Mouse (Mus musculus) liver, embryonic 14.5 days (tissue): Measurements from ENCODE around the gene Erp29.

Experiments used
- CTCF ChIP-seq: IDR thresholded peaks from 2 replicates; pipeline ENCODE4 v1.5.1; 2016; ENCODE audit warnings: antibody characterized with exemption, low read depth, control low read depth
- EP300 ChIP-seq: IDR thresholded peaks from 2 replicates; pipeline ENCODE4 v1.6.1; 2016; ENCODE audit warnings: antibody characterized with exemption, low read depth

DNA sequence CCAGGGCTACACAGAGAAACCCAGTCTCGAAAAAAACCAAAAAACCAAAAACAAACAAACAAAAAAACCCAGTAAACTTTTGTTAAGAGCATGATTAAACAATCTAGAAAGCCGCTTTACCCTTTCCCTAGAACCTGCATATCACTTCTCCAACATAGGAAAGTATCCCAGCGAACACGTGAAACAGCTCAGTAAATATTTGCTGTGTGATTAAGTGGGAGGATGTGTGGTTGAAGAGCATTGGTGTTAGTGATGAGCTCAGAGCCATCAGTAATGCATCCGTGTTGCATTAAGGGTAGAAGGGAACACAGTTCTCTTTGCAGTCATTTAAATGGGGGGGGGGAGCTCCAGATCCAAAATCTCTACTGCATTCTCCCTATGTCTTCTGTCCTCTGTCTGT, 32.5 kb upstream of the Erp29 start:
- TF ChIP-seq CTCF (no peak), EP300 (no peak)
